Mouse (Mus musculus) cerebellum, adult 9-10 months (tissue): ENCODE data around the gene Slc39a11.

Experiments
- DNase-seq: peaks from one replicate; pipeline ENCODE4 v3.0.0; 2022

The Slc39a11 gene

DNA sequence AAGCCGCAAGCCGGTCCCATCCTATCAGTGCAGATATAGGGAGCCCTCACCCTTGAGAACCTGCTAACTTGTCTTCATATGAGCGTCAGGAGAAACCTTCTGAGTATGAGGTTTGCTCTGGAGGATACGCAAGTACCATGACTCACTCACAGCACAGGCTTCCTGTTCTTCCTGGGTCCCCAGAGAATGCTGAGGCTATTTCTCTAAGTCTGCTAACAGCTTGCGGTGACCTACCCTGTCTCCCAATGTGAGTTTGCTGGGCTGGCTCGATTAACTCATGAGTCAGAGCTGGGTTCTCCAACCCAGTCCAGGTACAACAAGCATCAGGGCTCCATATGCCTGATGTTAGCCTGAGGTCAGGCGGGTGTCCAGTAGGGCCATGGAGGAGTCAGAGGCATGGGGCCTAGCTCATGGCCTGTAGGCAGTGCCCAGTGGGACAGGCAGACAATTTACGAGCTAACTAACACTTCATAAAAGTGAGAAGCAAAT is 381.0 kb downstream of the Slc39a11 start:
- DNase-seq, result no peak

DNA sequence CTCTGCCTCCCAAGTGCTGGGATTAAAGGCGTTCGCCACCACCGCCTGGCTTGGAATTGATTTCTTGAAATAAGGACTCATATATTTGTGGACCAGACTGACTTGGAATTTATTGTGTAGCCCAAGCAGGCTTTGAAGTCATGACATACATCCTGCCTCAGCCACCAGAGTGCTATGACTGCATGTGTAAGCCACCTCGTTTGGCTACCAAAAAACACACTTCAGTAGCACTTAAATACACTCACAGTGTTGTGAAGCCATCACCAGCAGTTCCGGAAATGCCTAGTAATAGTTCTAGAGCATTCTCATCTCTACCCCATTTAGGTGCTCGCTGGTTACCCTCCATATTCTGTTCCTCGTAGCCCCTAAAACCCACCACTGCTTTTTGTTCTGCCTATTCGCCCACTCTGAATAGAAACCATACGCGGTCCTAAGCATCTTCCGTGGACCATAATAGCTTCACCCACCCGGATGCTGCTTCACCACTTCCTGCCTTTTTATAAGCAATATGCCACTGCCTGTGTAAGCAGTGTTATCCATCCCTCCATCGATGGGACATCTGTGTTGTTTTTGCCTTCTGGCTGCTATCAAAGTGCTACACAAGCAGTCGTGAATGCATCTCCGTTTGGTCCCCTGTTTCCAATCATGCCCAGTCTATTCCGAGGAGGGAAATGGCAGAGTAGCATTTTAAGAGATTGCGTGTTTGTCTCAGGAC is 382.2 kb downstream of the Slc39a11 start:
- no peak for DNase-seq

DNA sequence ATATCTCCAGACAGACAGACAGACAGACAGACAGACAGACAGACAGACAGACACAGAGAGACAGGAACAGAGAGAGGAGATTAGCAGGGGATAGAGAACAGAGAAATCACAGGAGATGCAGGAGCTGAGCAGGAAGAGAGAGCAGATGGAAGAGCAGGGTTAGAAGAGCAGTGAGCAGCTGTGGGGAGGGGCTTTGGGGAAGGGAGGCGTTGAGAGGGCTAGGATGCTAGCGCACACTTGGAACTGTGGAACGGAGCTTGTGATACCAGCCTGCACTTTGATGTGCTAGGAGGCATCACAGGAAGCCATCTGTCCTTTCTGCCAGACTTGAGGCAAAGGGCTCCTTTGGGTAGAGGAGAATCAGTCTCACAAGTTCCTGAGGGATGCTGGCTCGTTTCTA is 383.2 kb downstream of the Slc39a11 start:
- DNase-seq, result no peak

DNA sequence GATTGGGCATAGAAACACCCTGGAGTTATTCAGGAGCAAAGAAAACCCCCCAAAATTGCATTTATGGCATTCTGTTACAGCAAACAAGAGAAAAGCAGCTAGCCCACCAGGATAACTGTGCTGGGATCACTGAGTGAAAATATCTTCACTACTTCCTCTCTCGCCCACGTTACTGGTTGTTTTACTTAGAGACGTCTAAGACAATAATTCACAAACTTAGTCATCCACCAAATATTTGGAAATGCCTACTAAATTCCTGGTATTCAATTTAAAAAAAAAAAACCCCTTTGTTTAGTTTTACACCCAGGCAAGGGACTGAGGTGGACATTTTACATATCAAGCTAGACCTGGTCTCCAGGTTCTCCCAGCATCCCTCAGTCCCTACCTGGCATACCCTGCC is 384.3 kb downstream of the Slc39a11 start:
- DNase-seq, result no peak

DNA sequence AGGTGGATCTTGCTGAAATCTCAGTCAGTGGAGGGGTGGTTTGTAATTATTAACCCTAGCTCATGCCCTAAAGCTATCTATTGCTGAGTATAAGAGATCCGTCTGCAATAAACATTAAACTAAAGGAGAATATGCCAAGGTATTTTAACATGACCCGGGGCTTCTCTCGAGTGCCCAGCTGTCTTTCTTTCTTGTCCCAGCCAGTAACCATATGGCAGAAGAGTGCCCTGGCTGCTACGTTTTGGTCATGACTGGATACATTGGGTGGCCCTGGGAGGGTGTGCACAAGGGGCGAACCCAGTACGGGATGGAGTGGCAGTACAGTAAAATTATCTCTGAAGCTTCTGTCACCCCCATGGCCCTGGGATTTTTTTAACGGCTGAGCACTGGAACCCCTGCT is 385.9 kb downstream of the Slc39a11 start:
- no peak for DNase-seq

DNA sequence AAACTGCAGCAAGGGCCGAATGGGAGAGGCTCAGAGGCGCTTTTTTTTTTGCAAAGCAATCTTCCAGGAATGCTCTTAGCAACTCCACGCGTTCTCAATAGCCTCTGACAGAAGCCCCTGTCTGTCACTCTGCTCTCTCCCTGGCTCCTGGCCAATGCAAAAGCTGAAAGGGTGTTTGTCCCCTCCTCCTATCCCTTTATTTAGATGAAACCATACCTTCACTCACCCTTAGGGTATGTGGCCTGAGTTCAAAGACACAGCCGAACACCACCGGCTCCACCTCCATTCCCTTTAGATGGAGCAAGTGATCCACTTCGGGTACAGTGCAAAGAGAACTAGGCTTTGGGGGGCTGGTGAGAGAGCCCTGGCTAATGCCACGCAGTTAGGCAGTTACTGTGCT is 387.8 kb downstream of the Slc39a11 start:
- no peak for DNase-seq

DNA sequence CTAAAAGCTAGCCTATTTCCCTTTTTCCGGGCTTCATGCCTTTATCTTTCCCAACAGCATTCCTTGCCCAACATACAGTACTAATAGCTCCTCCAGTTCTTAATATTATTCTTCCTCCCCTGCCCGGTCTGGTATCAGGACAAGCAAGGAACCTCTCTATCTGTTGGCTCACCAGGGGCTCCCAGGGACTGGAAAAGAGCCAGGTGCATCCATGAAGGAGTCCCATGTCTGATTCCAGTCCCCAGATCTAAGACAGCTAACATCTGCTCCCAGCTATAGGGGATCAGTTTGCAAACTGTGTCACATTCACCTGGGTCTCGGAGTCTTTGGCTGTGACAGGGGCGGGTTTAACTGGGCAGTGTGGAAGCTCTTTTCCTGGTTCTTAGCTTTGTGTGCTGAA is 388.5 kb downstream of the Slc39a11 start:
- no peak for DNase-seq

DNA sequence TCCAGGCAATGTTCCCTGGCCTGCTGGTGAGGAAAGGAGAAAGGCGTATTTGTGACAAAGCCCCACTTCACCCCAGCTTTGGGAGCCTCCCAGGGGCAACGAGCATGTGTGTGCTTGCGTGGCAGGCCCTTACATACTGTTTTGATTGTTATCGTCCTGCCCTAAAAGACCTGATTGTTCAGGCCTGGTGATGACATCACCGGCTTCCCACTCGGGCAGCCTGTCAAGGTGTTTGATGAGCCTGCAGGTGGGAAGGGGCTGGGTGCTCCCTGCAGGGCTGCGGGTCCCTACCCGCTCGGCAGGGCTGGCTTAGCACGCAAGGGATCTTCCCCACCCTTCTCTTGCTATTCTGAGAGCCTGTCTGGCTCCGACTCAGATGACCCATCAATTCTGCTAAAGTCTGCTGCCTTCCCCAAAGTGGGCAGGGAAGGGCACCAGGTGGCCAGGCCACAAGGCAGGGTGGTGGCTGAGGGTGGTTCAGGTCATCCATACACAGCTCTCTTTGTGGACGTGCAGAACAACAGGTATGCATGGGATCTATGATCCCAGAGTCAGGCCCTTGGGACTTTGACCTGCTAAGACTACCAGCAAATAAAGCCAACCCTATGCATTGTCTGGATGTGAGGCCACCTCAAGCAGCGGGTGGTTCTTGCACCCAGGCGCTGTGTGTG is 390.0 kb downstream of the Slc39a11 start:
- DNase-seq, result no peak

DNA sequence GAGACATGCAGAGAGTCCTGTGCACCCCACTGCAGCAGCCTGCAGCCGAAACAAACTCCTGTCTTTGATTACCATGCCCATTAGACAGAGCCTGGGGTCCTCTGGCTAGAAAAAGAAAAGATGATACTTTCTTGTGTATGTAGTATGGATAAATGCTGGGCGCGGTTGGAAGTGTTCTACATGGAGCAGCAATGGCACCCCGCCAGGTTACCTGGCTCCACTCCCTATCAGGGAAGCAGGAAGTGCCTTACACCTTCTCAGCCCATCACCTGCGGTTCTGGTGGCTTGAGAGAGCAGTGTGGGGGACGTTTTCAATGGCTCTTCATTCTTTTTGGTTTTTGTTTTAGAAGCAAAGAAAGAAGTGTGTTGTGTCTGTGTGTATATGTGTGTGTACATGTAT is 391.9 kb downstream of the Slc39a11 start:
- no peak for DNase-seq

DNA sequence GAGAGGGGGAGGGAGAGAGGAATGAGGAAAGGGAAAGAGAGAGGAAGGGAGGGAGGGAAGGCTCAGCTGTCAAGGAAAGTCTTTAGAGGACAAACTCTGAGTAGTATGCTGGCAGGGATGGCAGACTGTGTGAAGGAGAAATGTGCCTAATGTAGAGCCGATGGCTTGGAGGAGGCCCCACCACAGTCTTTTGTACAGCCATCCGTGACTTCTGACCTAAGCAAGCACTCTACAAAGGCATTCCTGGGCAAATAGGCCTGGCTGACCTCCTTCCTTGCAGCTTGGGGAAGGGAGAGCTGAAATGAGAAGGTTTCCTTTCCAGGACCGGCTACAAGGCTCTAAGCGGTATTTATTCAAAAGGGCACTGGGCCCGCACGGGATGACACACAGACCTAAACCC is 395.2 kb downstream of the Slc39a11 start:
- no peak for DNase-seq

DNA sequence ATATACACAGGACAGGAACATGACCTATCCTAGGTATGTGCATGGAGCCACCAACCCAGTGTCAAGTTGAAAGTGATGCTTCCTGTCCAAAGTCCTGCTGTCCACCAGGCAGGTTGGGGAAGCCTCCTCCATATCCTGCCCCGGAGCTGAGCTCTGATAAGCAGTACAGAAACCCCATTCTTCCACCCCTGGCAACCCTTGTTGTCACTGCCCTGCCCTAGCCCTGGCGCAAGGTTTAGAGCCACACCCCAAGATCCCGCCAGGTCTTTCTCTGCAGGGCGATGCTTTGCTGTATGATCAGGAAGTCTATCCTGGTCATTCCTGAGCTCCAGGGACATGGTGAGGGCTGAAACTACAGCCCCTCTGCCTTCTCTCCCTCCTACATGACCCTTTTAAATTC is 396.7 kb downstream of the Slc39a11 start:
- DNase-seq, result no peak

DNA sequence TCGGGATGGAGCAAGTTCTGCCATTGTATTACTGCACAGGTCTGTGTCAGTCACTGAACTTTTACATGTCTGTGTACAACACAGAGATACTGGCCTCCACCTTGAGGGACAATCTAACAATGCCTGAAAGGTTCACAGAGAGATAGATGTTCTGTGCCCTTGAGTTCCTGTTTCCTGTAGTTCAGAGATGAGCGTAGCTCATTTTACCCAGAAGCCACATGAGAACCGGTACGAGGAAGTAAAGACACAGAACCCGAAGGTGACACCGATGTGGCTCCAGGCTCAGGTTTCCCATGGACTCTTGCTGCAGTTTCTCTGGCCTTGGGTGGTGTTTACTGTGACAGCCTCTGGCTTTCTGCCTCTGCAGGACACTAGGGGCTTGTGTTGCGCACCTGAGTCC is 398.7 kb downstream of the Slc39a11 start:
- no peak for DNase-seq

DNA sequence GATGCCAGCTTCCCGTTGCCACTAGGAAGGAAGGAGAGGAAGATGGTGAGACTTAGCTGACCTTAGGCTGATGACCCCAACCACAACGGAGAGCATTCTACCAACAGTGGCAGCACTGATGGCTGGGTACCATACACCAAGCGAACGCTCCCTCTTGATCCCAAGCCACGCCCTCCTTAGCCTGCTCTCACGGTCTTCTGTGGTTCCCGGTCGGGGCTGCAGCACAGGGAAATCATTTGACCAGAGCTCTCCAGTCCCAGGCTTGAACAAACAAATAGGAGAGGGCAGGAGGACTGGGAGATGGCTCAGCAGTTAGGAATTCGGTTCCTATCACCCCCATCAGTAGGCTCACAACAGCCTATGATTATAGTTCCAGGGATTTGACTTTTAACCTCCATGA is 403.4 kb downstream of the Slc39a11 start:
- no peak for DNase-seq

DNA sequence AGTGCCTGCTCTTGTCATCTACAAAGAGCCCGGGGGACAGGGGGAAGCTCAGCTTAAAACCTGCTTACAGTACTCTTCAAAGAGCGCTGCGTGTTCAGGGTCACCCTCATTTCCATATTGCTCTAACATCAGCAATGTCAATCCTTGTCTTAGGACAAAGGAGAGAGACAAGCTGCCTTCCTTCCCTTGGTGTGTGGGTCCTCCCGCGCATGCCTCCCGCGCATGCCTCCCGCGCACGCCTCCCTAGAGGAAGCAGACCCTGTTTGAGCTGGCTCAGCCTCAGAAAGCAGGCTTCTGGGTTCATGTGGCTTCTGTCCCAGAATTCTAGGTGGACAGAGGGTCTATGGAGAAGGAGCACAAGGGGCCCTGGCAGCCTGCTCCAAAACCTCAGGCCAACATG is 404.2 kb downstream of the Slc39a11 start:
- no peak for DNase-seq

DNA sequence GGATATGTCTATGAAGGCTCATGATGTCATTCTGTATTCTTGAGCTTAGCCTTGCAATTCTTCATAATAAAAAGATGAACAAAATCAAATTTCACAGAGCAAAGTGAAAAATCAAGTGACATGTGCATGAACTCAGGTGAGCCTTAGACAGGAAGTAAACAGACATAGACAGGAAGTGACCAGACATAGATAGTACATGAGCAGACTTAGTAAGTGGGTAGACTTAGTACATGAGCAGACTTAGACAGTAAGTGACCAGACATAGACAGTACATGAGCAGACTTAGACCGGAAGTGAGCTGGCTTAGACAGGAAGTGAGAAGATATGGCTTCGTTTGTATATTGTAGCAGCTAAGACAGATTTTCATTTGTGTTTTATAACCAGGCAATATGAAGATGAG is 415.4 kb downstream of the Slc39a11 start:
- no peak for DNase-seq

DNA sequence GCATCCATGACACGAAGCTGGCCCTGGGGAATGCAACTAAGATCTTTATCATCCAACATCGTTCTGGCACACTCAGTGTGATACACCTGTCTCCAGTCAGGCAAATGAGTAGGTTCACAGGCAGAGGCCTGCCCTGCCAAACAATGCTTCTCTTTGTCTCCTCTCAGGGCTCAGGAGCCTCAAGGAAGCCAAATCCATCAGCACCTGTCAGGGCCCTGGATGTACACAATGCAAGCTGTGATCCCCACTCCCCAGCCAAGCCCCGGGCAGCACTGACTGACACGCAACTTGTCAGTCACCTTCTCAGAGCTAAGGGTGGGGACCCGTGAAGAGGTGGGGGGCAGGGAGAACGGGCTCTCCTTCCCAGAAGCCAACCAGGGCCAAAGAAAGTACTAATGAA is 417.8 kb downstream of the Slc39a11 start:
- no peak for DNase-seq

DNA sequence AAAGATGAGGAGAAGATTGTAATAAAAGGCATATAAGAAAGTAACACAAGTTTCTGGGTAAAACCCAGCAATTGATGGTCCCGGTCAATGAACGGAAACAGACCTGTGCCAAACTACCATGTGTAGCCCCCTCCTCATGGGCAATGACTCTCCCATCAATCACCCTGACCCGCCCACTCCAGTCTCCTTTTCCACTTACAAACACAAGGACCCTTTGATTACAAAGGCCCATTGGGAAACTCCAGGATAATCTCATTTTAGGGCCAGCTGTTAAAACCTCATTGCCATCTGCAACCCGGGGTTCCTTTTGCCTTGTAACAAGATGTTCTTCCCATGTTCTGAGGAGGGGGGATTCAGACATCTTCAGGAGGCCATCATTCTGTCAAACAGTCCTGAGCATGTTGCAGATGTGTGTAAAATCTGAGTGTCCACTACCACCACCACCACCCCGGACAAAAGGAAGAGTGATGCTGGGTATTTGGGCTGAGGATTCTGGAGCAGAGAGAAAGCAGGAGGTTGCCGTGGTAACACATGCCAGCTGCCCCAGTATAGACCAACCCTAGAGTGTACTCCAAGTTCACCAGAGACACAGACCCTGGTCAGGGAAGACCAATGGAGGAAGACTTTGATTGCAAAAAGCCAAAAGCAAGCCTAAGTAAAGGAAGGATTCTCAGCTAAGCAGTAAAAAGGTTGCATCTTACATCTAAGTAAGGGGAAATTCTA is 419.3 kb downstream of the Slc39a11 start:
- no peak for DNase-seq

DNA sequence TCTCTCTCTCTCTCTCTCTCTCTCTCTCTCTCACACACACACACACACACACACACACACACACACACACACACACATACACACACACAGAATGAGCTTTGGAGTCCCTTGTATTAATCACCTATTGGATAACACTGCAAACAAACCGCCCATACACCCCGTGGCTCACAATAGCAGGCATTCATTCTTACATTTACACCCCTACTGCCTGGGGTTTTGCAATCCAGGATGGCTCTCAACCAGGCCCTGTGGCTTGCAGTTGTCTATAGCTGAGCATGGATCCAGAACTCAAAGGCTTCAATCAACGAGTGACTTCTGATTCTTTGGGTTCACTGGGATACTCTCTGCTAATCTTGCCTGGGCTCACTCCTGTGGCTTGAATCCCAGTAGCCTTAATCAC is 424.1 kb downstream of the Slc39a11 start:
- DNase-seq, result no peak

DNA sequence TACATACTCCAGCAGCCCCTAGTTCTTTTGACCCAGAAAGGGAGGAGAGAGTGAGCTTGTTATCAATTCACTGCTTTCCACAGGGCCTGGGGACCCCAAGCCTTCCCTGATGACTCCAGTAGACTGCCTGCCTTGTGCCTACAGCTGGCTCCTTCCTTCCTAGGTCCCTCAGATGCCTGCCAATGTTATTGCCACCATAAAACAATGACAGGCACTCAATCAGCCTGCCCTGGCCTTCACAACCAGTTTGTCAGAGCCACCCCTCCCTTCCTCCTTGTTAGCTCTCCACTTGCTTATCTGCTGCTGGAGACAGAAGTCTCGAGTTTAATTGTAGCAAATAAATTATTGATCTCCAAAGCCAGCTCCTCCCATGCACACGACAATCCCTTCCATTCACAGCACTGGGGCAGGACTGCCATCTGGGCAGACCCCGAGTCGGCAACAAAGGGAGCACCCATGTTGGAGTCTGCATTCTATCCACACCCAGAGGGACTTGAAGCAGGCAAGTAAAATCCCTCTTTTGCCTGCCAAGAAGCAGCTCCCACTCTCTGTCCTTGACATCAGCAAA is 426.0 kb downstream of the Slc39a11 start:
- no peak for DNase-seq

DNA sequence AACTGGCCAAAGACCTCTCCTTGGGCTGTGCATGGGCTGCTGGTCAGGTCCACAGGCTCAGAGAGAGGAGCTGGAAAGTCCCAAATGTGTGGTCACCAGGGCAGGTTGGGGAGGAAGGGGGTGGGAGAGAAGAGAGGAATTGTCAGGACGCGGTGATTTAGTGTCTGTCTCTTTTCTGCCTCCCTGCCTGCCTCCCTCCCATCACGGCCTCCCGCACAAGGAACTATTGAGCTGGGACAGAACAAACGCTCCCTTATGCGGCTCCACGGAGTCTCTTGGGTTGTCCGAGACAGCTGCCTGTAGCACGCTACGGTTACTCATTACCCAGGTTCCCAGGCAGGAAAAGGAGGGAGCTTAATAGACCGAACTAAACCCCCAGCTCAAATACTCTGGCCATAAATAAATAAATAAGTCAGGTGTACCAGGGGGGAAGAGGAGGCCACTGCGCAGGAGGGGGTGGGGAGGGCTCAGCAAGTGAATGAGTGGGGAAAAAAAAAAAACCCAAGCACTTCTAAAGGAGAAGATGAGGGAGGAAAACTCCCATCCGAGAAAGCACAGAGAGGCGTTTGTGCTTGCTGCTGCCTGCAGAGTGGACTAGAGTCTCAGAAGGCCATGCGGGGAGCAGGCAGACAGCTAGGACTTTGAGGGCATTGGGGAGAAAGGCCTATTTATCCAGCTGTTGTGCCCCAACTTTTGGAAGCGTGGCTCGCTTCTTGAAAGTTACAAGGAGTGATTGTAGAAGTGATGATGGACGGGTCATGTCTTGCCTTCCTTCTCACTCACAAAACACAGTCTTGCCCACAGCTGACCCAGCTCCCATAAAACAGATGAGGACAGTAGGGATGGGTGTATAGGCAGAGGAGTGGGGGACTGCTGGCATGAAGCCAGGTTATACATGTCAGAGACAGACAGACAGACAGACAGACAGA is 428.3 kb downstream of the Slc39a11 start:
- DNase-seq, result no peak

DNA sequence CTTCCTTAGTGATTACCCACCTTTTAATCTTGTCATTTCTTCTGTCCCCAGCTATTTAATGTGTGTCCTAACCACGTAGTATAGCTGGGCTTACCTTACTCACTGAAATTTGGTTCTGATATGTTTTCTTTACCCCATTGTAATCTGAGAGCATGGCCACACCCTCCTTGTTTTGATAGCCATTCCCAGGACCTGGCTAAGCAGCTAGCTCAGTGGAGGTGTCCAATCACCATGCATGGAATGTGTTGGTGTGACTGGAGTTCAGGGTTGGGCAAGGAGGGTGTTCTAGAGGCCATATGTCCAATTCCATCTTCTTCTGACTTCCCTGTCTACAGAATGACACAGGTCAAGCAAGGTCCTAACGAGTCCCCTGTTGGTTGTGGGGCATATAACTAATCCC is 429.2 kb downstream of the Slc39a11 start:
- DNase-seq, result no peak

DNA sequence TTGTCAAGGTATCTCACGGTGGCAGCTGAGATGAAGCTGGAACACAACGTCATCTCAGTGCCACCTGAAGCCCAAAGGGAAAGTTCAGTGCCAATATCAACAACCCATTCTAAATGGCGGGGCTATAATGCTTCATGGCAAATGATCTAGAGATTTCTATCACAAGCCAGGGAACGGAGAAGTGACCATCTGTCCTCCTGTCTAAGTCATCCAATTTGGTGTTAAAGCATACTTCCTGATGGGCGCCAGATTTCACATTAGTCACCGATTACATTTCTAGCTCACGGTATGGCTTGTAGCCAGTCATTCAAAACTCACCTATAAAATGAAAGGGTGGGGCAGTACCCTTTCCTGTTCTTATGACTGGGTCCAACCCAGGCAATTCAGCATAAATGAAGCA is 435.1 kb downstream of the Slc39a11 start:
- DNase-seq, result peak; percentile 70
